Mouse (Mus musculus): ENCODE measurements at regions not wholly inside any gene's neighbourhood (a gene's known extent, or its start where the extent isn't known, plus 50 kb on each side); places are given as distances from the start of the nearest gene placed in this dataset.

GRCm38 (mm10) chr8:53985685-53986084 is 91.7 kb upstream of the Vegfc start:
- TF ChIP-seq CTCF (conservative IDR thresholded peaks at IDR 0.05) = no peak
- DNase-seq (ENCODE audit: low spot score in 2 of 2) = no peak
- no peak overlapping the region for H3K4me3 ChIP-seq
- no peak overlapping the region for H3K27ac ChIP-seq

DNA sequence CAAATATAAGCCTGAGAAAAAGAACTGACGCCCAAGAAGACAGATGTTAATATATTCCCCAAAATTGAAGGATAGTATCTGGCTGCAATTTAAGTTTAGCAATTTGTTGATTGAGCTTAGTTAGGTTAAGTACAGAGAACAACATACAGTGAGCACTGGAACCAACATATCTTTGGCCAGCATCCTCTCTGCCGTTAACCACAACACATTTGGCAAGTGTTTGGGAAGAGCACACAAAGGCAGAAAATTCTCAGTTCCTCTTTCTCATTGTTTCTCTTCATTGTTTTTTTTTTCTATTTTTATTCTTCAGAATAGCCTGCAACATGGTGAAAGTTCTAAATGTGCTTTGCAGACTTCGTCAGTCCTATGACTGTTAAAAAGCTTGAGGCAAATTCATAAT is 83.2 kb upstream of the Vegfc start:
- DNase-seq (ENCODE audit: low spot score in 2 of 2) = no peak
- H3K4me3 ChIP-seq = no peak overlapping the region
- TF ChIP-seq CTCF (conservative IDR thresholded peaks at IDR 0.05) = no peak
- H3K27ac ChIP-seq = no peak overlapping the region

- no peak for DNase-seq (ENCODE audit: low spot score in 2 of 2)
- Histone ChIP-seq H3K4me3 (no peak overlapping the region), H3K27ac (no peak overlapping the region)
- TF ChIP-seq CTCF (conservative IDR thresholded peaks at IDR 0.05) = no peak
Measured at GRCm38 (mm10) chr8:53997461-53997860, 79.9 kb upstream of the Vegfc start.

- DNase-seq (ENCODE audit: low spot score in 2 of 2) = no peak
Measured at GRCm38 (mm10) chr8:54002948-54003347, 74.5 kb upstream of the Vegfc start.

GRCm38 (mm10) chr8:54014096-54014495 is 63.3 kb upstream of the Vegfc start:
- Histone ChIP-seq H3K4me3 (no peak overlapping the region), H3K27ac (no peak overlapping the region)
- no peak for TF ChIP-seq CTCF (conservative IDR thresholded peaks at IDR 0.05)
- DNase-seq (ENCODE audit: low spot score in 2 of 2) = no peak

More at GRCm38 (mm10) chr8:54002948-54003347, 74.5 kb upstream of the Vegfc start:
- TF ChIP-seq CTCF (conservative IDR thresholded peaks at IDR 0.05) = no peak
- no peak overlapping the region for H3K27ac ChIP-seq
- no peak overlapping the region for H3K4me3 ChIP-seq

- no peak overlapping the region for H3K27ac ChIP-seq
- no peak for TF ChIP-seq CTCF (conservative IDR thresholded peaks at IDR 0.05)
- DNase-seq (ENCODE audit: low spot score in 2 of 2) = no peak
Measured at GRCm38 (mm10) chr8:54018535-54019165, 58.8 kb upstream of the Vegfc start.

More at GRCm38 (mm10) chr8:54018535-54019165, 58.8 kb upstream of the Vegfc start:
- H3K4me3 ChIP-seq = no peak overlapping the region

All from layer of hippocampus, adult 2 months (tissue).